Mouse (Mus musculus) macrophage (primary cell): ENCODE results near the gene Mpi. TPM values are rescaled to one million over a fixed set of nuclear protein-coding genes. Genes with fewer than 3 reads are reported as not detected.

ENCODE experiments used
- H3K27ac ChIP-seq: fragments of 350-480 bp; formaldehyde crosslinking; 2 replicates; pipeline ENCODE4 v1.9.0; 2021
- H3K36me3 ChIP-seq: fragments of 350-480 bp; formaldehyde crosslinking; 2 replicates; pipeline ENCODE4 v1.9.0; 2021; ENCODE audit errors: inconsistent target
- H3K4me3 ChIP-seq: fragments of 350-480 bp; formaldehyde crosslinking; 2 replicates; pipeline ENCODE4 v1.9.0; 2021; ENCODE audit errors: inconsistent target
- H3K79me2 ChIP-seq: fragments of 350-480 bp; formaldehyde crosslinking; 2 replicates; pipeline ENCODE4 v1.9.0; 2021; ENCODE audit errors: inconsistent target
- WGBS: methylation state at CpG from one replicate; pipeline ENCODE4 v1.1.7; 2026; ENCODE audit warnings: inconsistent platforms; ENCODE audit not compliant: missing documents; 5-methylcytosine and 5-hydroxymethylcytosine counted together
- polyA plus RNA-seq: library from polyadenylated mRNA; stranded (reverse); fragments of 250-400 nt; gene quantifications from 3 replicates; pipeline ENCODE4 v1.2.4, GENCODE M21; 2018; ENCODE audit warnings: inconsistent platforms

Mpi gene
- polyA plus RNA-seq, 1 experiment from 2014 or later, result 20.0 TPM

- WGBS, result 97% methylated on average over 3 of the region's 3 CpGs
- Histone ChIP-seq H3K79me2 (peaks cover 65% of the 10 kb centered on the region), H3K36me3 (peaks cover 60% of the 10 kb centered on the region), H3K4me3 (no peak overlapping the region), H3K27ac (no peak overlapping the region)
These were observed 23.0 kb upstream of the Mpi start for GRCm38 (mm10) chr9:57575577-57575976.

GRCm38 (mm10) chr9:57574397-57574796, 21.8 kb upstream of the Mpi start:
- Histone ChIP-seq H3K36me3 (peaks cover 60% of the 10 kb centered on the region), H3K27ac (no peak overlapping the region), H3K79me2 (peaks cover 77% of the 10 kb centered on the region), H3K4me3 (no peak overlapping the region)

- Histone ChIP-seq H3K4me3 (no peak overlapping the region), H3K27ac (no peak overlapping the region), H3K79me2 (peaks cover 100% of the 10 kb centered on the region), H3K36me3 (peaks cover 58% of the 10 kb centered on the region)
- 100% methylated on average over 5 of the region's 6 CpGs for WGBS
These were observed 15.9 kb upstream of the Mpi start for GRCm38 (mm10) chr9:57568500-57568899.

GRCm38 (mm10) chr9:57566846-57567245, 14.3 kb upstream of the Mpi start:
- Histone ChIP-seq H3K27ac (no peak overlapping the region), H3K79me2 (peaks cover 100% of the 10 kb centered on the region), H3K36me3 (peaks cover 44% of the 10 kb centered on the region), H3K4me3 (no peak overlapping the region)
- WGBS, result 83% methylated on average over 7 of the region's 8 CpGs

GRCm38 (mm10) chr9:57565741-57566221, 13.2 kb upstream of the Mpi start:
- WGBS, result 25% methylated on average over 9 of the region's 10 CpGs
- peaks cover 41% of the 10 kb centered on the region for H3K36me3 ChIP-seq
- peaks cover 90% of the 10 kb centered on the region for H3K79me2 ChIP-seq
- peak overlapping the region; percentile 13; the same call in 1 of the 2 replicates for H3K27ac ChIP-seq
- H3K4me3 ChIP-seq, result no peak overlapping the region

DNA sequence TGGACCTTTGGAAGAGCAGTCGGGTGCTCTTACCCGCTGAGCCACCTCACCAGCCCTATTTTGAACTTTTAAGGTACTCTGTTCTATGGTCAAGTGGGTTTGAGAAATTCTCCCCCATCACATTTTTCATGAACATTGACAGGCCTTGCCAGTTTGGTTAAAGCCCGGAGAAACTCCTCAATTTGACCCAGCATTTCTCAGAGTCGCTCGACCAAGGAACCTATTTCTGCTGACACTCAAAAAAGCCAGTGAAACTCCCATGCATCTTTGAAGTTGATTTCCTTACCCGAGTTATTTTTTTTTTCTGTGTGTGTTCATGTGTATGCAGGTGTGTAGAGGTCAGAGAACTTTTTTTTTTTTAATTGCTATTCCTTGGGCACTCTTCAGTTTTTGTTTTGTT, 12.0 kb upstream of the Mpi start:
- peaks cover 29% of the 10 kb centered on the region for H3K36me3 ChIP-seq
- no peak overlapping the region for H3K4me3 ChIP-seq
- WGBS, result 95% methylated on average over 6 of the region's 6 CpGs
- peaks cover 78% of the 10 kb centered on the region for H3K79me2 ChIP-seq
- no peak overlapping the region for H3K27ac ChIP-seq

DNA sequence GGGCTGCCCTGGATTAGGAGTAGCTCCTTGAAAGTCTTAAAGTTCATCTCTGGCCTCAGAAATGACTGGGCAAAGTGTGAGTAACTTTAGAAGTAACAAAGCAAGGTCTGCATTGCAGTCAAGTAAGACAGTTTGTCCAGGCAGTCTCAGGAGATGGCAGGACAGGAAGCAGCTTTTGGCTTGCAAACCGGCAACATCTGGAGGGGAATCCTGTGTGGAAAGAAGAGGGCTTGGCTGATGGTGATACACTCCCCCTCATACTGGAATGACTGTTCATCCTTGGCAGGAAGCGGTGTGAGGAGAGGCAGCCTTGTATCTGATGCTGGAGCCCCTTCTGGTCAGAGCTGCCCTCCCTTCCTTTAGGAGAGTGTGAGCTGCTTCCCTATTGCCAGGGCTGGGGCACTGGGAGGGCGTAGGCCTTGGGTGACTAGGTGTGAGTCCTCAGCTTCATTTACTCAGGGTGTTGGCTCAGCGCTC, 10.4 kb upstream of the Mpi start:
- H3K79me2 ChIP-seq, result peaks cover 62% of the 10 kb centered on the region
- 41% methylated on average over 4 of the region's 4 CpGs for WGBS
- H3K36me3 ChIP-seq, result peaks cover 12% of the 10 kb centered on the region
- H3K27ac ChIP-seq, result peak overlapping the region; percentile 84
- H3K4me3 ChIP-seq, result peak overlapping the region; percentile 67; the same call in 1 of the 2 replicates

- H3K4me3 ChIP-seq, result peak overlapping the region; percentile 67
- peak overlapping the region; percentile 84 for H3K27ac ChIP-seq
- WGBS, result 6% methylated on average over 13 of the region's 13 CpGs
These were observed 9.1 kb upstream of the Mpi start for GRCm38 (mm10) chr9:57561711-57562099.

DNA sequence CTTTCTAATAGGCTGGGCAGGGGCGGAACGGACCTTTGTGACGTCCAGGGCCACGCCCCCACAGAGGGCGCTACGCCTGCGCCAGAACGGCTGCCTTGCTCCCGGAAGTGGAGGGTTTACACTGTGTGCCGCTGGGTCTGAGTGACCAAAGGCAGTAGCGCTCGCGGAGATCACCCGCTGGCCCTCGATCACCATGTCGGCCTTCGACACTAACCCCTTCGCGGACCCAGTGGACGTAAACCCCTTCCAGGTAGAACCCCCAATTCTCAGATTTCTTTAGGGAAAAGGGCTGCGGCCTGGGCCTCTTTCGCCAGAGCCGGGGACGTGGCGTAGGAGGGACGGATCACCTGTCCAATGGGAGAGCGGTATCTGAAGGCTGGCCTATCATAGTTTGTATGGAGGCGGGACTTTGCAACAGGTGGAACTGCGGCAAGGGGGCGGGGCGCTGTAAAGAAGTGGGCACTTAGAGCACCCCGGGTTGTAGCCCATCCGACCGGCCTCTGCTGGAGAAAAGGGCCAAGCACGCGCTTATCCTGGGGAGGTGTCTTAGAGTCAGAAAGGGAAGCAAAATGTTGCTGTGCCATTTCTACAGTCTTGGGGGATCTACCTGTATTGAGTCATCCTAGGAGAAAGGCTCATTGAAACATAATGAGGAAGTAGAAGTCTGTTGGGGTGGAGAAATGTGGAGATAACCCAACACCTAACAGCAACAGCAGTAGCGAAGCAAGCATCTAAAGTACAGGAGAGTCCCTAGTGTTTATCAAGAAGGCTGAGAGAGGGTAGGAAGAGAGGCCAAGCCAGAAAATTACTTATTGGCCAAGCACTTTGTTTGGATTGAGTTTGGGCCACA, 8.5 kb upstream of the Mpi start, which contains the start of gene Scamp2:
Gene Scamp2 (plus strand): TSS at position 83 of the 850 bp plus-strand sequence.
- Histone ChIP-seq H3K27ac (peak within 1 kb of the TSS; percentile 84), H3K36me3 (no peaks in the 10 kb centered on the region), H3K4me3 (peak within 1 kb of the TSS; percentile 67), H3K79me2 (peaks cover 43% of the 10 kb centered on the region)
- WGBS, result under 1% methylated on average over 33 of the region's 37 CpGs

More at GRCm38 (mm10) chr9:57561711-57562099, 9.1 kb upstream of the Mpi start:
- H3K36me3 ChIP-seq, result peaks cover 2% of the 10 kb centered on the region; the same call in 1 of the 2 replicates
- peaks cover 49% of the 10 kb centered on the region for H3K79me2 ChIP-seq

- peak overlapping the region; percentile 84 for H3K27ac ChIP-seq
- WGBS, result 30% methylated on average over 7 of the region's 7 CpGs
- H3K79me2 ChIP-seq, result peaks cover 35% of the 10 kb centered on the region
- no peaks in the 10 kb centered on the region for H3K36me3 ChIP-seq
- peak overlapping the region; percentile 67 for H3K4me3 ChIP-seq
These were observed 7.7 kb upstream of the Mpi start for GRCm38 (mm10) chr9:57560263-57560662.

DNA sequence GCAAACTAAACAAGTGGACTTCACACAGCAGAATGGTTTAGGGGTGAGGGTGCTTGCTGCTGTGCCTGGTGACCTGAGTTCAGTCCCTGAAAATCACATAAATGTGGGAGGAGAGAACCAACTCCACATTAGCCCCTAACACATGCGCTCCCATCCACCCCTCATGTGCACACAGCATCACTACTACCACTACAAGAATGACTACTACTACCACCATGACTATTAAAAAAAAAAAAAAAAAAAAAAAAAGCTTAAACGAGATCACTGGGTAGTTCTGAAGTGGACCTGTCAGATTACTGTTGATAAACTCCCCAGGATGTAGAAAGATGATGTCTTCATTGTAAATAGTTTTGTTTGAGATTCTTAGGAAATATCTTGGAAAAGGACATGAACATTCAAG, 7.0 kb upstream of the Mpi start:
- H3K79me2 ChIP-seq, result peaks cover 28% of the 10 kb centered on the region
- peak overlapping the region; percentile 77 for H3K27ac ChIP-seq
- WGBS, result 33% methylated on average over 1 of the region's 2 CpGs
- H3K36me3 ChIP-seq, result no peaks in the 10 kb centered on the region
- H3K4me3 ChIP-seq, result no peak overlapping the region

DNA sequence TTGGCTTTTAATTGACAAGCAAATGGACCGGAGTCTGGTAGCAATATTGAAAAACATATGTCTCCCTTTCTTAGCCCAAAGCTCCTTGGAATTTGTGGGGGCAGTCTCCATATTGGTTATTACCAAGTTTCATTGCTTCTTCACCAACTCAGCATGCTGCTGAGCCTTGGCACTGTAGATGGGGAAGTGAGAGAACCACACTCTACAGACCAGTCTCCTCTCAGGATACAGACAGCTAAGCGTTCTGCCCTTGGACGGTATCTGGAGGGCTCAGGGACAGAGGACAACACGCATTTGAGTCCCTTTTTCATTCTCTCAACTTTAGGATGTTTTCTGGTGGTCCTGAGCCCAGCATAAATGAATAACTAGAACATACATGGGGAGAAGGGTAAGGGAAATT, 6.1 kb upstream of the Mpi start:
- H3K36me3 ChIP-seq, result no peaks in the 10 kb centered on the region
- whole genome bisulfite sequencing, result 32% methylated on average over 4 of the region's 4 CpGs

DNA sequence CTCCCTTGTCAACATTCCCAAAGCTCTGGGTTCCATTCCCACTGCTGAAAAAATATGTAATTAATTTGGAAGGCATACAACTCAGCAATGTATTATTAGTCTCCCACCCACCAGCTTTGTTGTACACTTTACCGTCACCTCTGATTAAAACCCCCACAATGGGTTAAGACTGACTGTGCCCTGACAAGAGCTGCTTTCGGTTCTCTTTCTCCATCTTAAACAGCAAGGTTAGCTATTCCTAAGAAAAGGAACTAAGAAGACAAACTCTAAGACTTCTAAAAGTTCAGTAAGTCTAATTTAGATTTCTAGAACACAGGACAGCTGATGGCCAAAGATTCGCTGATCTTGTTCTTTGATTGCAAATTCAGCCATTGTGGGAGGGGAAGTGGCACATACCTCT, 4.7 kb upstream of the Mpi start:
- H3K36me3 ChIP-seq, result no peaks in the 10 kb centered on the region
- peaks cover 7% of the 10 kb centered on the region for H3K79me2 ChIP-seq
- peak overlapping the region; percentile 77 for H3K27ac ChIP-seq
- H3K4me3 ChIP-seq, result no peak overlapping the region
- 37% methylated on average over 3 of the region's 3 CpGs for WGBS

More for the DNA sequence above, 6.1 kb upstream of the Mpi start:
- H3K79me2 ChIP-seq, result peaks cover 18% of the 10 kb centered on the region
- no peak overlapping the region for H3K4me3 ChIP-seq
- peak overlapping the region; percentile 77 for H3K27ac ChIP-seq

DNA sequence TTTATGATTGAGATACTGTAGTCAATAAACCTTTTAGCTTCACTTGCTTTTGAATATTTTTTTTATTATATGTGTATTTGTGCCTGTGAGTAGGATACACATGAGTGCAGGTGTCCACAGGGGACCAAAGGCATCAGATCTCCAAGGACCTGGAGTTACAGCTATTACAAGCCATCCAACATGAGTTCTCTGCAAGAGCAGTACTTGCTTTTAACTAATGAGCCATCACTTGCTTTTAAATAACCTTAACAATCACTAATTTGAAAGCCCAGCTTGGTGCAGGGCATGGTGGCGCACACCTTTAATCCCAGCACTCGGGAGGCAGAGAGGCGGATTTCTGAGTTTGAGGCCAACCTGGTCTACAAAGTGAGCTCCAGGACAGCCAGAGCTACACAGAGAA, 2.2 kb upstream of the Mpi start:
- 100% methylated on average over 3 of the region's 3 CpGs for WGBS
- peaks cover 9% of the 10 kb centered on the region; the same call in 1 of the 2 replicates for H3K36me3 ChIP-seq
- peaks cover 9% of the 10 kb centered on the region; the same call in 1 of the 2 replicates for H3K79me2 ChIP-seq
- no peak overlapping the region for H3K27ac ChIP-seq
- no peak overlapping the region for H3K4me3 ChIP-seq

DNA sequence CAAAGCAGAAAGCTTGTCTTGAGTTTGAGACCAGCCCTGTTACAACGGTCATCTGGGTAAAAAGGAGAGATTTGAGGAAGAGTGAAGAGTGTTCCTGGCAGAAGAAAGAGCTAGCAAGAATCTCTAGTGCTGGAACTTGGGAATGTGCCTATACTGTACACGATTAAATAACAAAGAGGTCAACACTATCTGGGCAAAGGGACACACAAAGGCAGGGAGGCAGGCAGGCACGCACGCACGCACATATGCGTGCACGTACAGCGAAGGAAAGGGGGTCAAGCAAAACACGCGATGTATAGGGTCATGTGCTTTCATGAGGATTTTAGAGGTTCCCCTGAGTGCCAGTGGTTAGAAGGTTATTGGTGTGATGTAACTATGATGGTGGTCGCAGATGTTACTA, 556 bp upstream of the Mpi start:
- H3K36me3 ChIP-seq, result peaks cover 25% of the 10 kb centered on the region
- H3K27ac ChIP-seq, result peak overlapping the region; percentile 7; the same call in 1 of the 2 replicates
- H3K4me3 ChIP-seq, result no peak overlapping the region
- H3K79me2 ChIP-seq, result peaks cover 9% of the 10 kb centered on the region; the same call in 1 of the 2 replicates
- whole genome bisulfite sequencing, result 89% methylated on average over 11 of the region's 11 CpGs
